Mouse (Mus musculus): Measurements from ENCODE around the gene Gm42791. TPM values are rescaled to one million over a fixed set of nuclear protein-coding genes. Genes with fewer than 3 reads are reported as not detected.

The Gm42791 gene
- polyA plus RNA-seq, 1 experiment = not detected

- DNase-seq (ENCODE audit: low spot score) = no peak
Observed at GRCm38 (mm10) chr5:148879218-148879617, 115.7 kb downstream of the Gm42791 start.

DNA sequence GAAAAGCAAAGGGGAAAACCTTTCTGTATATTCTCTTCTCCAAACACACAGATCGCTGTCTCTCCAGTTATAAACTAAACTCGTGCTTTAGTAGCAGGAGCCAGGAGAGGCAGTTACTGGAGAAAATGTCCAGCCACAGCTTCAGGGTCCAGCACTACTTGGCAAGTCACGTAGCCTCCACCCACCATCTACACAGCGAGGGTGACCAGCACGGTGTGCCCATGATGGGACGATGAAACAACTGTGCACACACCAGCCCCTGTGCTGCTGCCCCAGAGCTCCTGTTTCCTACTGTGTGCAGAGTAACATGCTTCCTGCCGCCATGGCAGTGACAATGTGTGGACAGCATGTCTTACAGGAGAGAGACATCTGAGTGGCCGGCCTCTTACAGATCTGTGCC is 121.8 kb downstream of the Gm42791 start:
- DNase-seq (ENCODE audit: low spot score) = no peak

GRCm38 (mm10) chr5:148869583-148869982 is 125.4 kb downstream of the Gm42791 start:
- DNase-seq (ENCODE audit: low spot score) = no peak

DNA sequence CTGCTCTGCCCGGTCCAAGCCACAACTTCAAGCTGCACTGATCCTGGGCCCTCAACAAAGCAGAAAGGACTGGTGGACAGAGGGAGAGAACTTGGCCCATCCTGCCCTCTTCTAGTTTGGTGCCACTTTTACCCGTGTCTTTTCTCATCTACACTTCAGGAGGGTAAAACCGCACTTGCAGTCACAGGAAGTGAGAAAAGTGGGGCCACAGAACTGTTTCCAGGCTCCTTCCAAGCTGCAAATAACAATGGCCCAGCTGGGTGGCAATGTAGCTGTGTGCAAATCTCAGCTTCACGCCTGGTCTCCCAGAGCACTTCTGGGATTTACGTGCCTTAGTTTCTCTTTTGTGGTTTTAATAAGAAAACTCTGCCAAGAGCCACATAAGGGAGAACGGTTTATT is 127.2 kb downstream of the Gm42791 start:
- no peak for DNase-seq (ENCODE audit: low spot score)

GRCm38 (mm10) chr5:148867171-148867570 is 127.8 kb downstream of the Gm42791 start:
- DNase-seq (ENCODE audit: low spot score) = no peak

GRCm38 (mm10) chr5:148866571-148866970 is 128.4 kb downstream of the Gm42791 start:
- no peak for DNase-seq (ENCODE audit: low spot score)

- no peak for DNase-seq (ENCODE audit: low spot score)
Observed at GRCm38 (mm10) chr5:148863409-148863808, 131.5 kb downstream of the Gm42791 start.

DNA sequence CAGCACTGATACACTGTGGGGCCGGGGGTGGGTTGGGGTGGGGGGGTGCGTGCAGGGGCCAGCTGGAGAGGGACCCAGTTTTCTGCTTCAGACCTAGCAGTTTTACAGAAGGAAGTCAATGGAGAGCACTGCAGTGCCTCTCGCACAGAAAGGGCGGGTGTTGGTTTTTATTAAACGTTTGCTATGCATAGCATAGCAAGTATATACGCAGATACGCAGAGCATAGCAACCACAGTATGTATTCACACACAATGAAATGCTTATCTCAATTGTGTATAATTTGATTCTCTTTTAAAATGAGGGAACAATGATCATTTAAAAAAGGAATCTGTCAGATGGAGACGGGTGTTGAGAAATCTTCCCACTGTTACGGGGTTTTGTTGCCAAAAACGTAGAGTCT is 132.1 kb downstream of the Gm42791 start:
- DNase-seq (ENCODE audit: low spot score) = no peak

DNA sequence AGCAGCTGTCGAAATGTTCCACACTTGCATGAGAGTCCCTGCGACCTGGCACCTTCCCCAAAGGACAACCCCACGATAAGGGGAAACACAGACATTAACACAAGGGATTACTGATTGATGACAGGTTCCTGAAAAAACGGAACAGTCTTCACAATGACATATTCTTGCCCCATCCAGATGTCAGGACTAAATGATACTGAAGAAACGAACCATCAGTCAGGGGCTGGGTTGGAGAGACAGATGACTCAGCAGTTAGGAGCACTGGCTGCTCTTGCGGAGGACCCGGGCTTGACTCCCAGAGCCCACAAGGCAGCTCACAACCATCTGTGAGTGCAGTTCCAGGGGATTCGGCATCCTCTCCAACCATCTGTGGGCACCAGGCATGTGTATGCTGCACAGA is 132.8 kb downstream of the Gm42791 start:
- no peak for DNase-seq (ENCODE audit: low spot score)

GRCm38 (mm10) chr5:148857522-148857921 is 137.4 kb downstream of the Gm42791 start:
- no peak for DNase-seq (ENCODE audit: low spot score)

- DNase-seq (ENCODE audit: low spot score) = no peak
Observed at GRCm38 (mm10) chr5:148855047-148855446, 139.9 kb downstream of the Gm42791 start.

- no peak for DNase-seq (ENCODE audit: low spot score)
Observed at GRCm38 (mm10) chr5:148854166-148854565, 140.8 kb downstream of the Gm42791 start.

GRCm38 (mm10) chr5:148849516-148849915 is 145.4 kb downstream of the Gm42791 start:
- DNase-seq (ENCODE audit: low spot score) = no peak

- no peak for DNase-seq (ENCODE audit: low spot score)
Observed at GRCm38 (mm10) chr5:148847032-148847431, 147.9 kb downstream of the Gm42791 start.

Other genes with a start within 250 kb of the Gm42791 start
- gene Katnal1, start 65.8 kb downstream of the Gm42791 start, polyA plus RNA-seq (2012; rRNA removed) = 6.3 and 7.8 TPM in 2 replicates
- 16.9 and 21.6 TPM in 2 replicates for gene Uspl1, start 189.2 kb upstream of the Gm42791 start, polyA plus RNA-seq (2012; rRNA removed)
- gene Hmgb1, start 189.3 kb upstream of the Gm42791 start, polyA plus RNA-seq (2012; rRNA removed) = 230 and 291 TPM in 2 replicates